Mouse (Mus musculus): ENCODE data around the gene Smpd1. TPM values are rescaled to one million over a fixed set of nuclear protein-coding genes. Genes with fewer than 3 reads are reported as not detected.

Gene Smpd1
- 12.2 TPM for polyA plus RNA-seq (2015; fragmentation: Illumina TruSeq; extraction: RNeasy Lipid Tissue Mini Kit (QIAGEN cat#74804); ENCODE audit: insufficient read depth, low replicate concordance)

GRCm38 (mm10) chr7:105554212-105554942 is at the start of gene Smpd1:
Gene Smpd1 (plus strand): TSS chr7:105554360.

GRCm38 (mm10) chr7:105581094-105581703 is 27.0 kb downstream of the Smpd1 start, which contains the start of gene Apbb1:
Gene Apbb1 (minus strand): TSS chr7:105581653.

Other genes starting within 250 kb of the Smpd1 start
- gene Olfr689, start 243.2 kb upstream of the Smpd1 start, polyA plus RNA-seq (2015; fragmentation: Illumina TruSeq; extraction: RNeasy Lipid Tissue Mini Kit (QIAGEN cat#74804); ENCODE audit: insufficient read depth, low replicate concordance) = not detected
- gene Olfr690, start 220.3 kb upstream of the Smpd1 start, polyA plus RNA-seq (2015; fragmentation: Illumina TruSeq; extraction: RNeasy Lipid Tissue Mini Kit (QIAGEN cat#74804); ENCODE audit: insufficient read depth, low replicate concordance) = not detected
- not detected for gene Olfr691, start 212.1 kb upstream of the Smpd1 start, polyA plus RNA-seq (2015; fragmentation: Illumina TruSeq; extraction: RNeasy Lipid Tissue Mini Kit (QIAGEN cat#74804); ENCODE audit: insufficient read depth, low replicate concordance)
- not detected for gene Olfr692, start 186.1 kb upstream of the Smpd1 start, polyA plus RNA-seq (2015; fragmentation: Illumina TruSeq; extraction: RNeasy Lipid Tissue Mini Kit (QIAGEN cat#74804); ENCODE audit: insufficient read depth, low replicate concordance)
- gene Gm5901, start 179.3 kb upstream of the Smpd1 start, polyA plus RNA-seq (2015; fragmentation: Illumina TruSeq; extraction: RNeasy Lipid Tissue Mini Kit (QIAGEN cat#74804); ENCODE audit: insufficient read depth, low replicate concordance) = not detected
- gene Fam160a2, start 154.3 kb upstream of the Smpd1 start, polyA plus RNA-seq (2015; fragmentation: Illumina TruSeq; extraction: RNeasy Lipid Tissue Mini Kit (QIAGEN cat#74804); ENCODE audit: insufficient read depth, low replicate concordance) = 19.9 TPM
- gene Cnga4, start 149.8 kb upstream of the Smpd1 start, polyA plus RNA-seq (2015; fragmentation: Illumina TruSeq; extraction: RNeasy Lipid Tissue Mini Kit (QIAGEN cat#74804); ENCODE audit: insufficient read depth, low replicate concordance) = not detected
- gene Cckbr, start 128.6 kb upstream of the Smpd1 start, polyA plus RNA-seq (2015; fragmentation: Illumina TruSeq; extraction: RNeasy Lipid Tissue Mini Kit (QIAGEN cat#74804); ENCODE audit: insufficient read depth, low replicate concordance) = not detected
- 12.3 TPM for gene Cavin3, start 72.1 kb upstream of the Smpd1 start, polyA plus RNA-seq (2015; fragmentation: Illumina TruSeq; extraction: RNeasy Lipid Tissue Mini Kit (QIAGEN cat#74804); ENCODE audit: insufficient read depth, low replicate concordance)
- 1.8 TPM for gene Apbb1, start 27.3 kb downstream of the Smpd1 start, polyA plus RNA-seq (2015; fragmentation: Illumina TruSeq; extraction: RNeasy Lipid Tissue Mini Kit (QIAGEN cat#74804); ENCODE audit: insufficient read depth, low replicate concordance)
- gene Hpx, start 45.8 kb downstream of the Smpd1 start, polyA plus RNA-seq (2015; fragmentation: Illumina TruSeq; extraction: RNeasy Lipid Tissue Mini Kit (QIAGEN cat#74804); ENCODE audit: insufficient read depth, low replicate concordance) = 0.26 TPM
- 38.1 TPM for gene Trim3, start 79.2 kb downstream of the Smpd1 start, polyA plus RNA-seq (2015; fragmentation: Illumina TruSeq; extraction: RNeasy Lipid Tissue Mini Kit (QIAGEN cat#74804); ENCODE audit: insufficient read depth, low replicate concordance)
- 33.4 TPM for gene Timm10b, start 85.7 kb downstream of the Smpd1 start, polyA plus RNA-seq (2015; fragmentation: Illumina TruSeq; extraction: RNeasy Lipid Tissue Mini Kit (QIAGEN cat#74804); ENCODE audit: insufficient read depth, low replicate concordance)
- gene Arfip2, start 86.1 kb downstream of the Smpd1 start, polyA plus RNA-seq (2015; fragmentation: Illumina TruSeq; extraction: RNeasy Lipid Tissue Mini Kit (QIAGEN cat#74804); ENCODE audit: insufficient read depth, low replicate concordance) = 23.6 TPM
- 6.7 TPM for gene Gm45799, start 86.2 kb downstream of the Smpd1 start, polyA plus RNA-seq (2015; fragmentation: Illumina TruSeq; extraction: RNeasy Lipid Tissue Mini Kit (QIAGEN cat#74804); ENCODE audit: insufficient read depth, low replicate concordance)
- gene Dnhd1, start 96.5 kb downstream of the Smpd1 start, polyA plus RNA-seq (2015; fragmentation: Illumina TruSeq; extraction: RNeasy Lipid Tissue Mini Kit (QIAGEN cat#74804); ENCODE audit: insufficient read depth, low replicate concordance) = 7.2 TPM
- gene Ilk, start 182.2 kb downstream of the Smpd1 start, polyA plus RNA-seq (2015; fragmentation: Illumina TruSeq; extraction: RNeasy Lipid Tissue Mini Kit (QIAGEN cat#74804); ENCODE audit: insufficient read depth, low replicate concordance) = 159 TPM
- 51.1 TPM for gene Rrp8, start 183.0 kb downstream of the Smpd1 start, polyA plus RNA-seq (2015; fragmentation: Illumina TruSeq; extraction: RNeasy Lipid Tissue Mini Kit (QIAGEN cat#74804); ENCODE audit: insufficient read depth, low replicate concordance)
- 127 TPM for gene Taf10, start 190.0 kb downstream of the Smpd1 start, polyA plus RNA-seq (2015; fragmentation: Illumina TruSeq; extraction: RNeasy Lipid Tissue Mini Kit (QIAGEN cat#74804); ENCODE audit: insufficient read depth, low replicate concordance)
- 96.7 TPM for gene Tpp1, start 197.9 kb downstream of the Smpd1 start, polyA plus RNA-seq (2015; fragmentation: Illumina TruSeq; extraction: RNeasy Lipid Tissue Mini Kit (QIAGEN cat#74804); ENCODE audit: insufficient read depth, low replicate concordance)
- 2.1 TPM for gene Dchs1, start 233.3 kb downstream of the Smpd1 start, polyA plus RNA-seq (2015; fragmentation: Illumina TruSeq; extraction: RNeasy Lipid Tissue Mini Kit (QIAGEN cat#74804); ENCODE audit: insufficient read depth, low replicate concordance)

Data from spleen, adult 10 weeks (tissue).